Mouse (Mus musculus): ENCODE measurements at regions not wholly inside any gene's neighbourhood (a gene's known extent, or its start where the extent isn't known, plus 50 kb on each side); places are given as distances from the start of the nearest gene placed in this dataset.

DNA sequence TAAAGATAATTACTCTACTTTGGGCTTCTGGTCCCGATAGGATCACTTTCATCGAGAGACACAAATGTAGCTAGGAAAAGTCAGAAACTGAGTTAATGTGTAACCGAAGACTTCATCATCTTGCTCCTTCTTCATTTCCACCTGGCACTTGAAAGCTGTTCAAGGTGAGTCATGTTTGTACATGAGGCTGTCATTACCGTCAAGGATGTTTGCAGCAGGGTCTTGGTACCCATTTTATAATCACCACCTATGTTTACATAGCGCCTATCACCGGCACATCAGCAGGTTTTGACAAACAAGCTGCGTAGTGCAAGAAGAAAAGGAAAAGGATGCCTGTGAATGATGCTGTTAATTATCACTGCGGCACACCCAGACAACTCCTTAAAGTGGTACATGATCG, 377.0 kb upstream of the Zfp703 start:
- TF ChIP-seq CTCF (conservative IDR thresholded peaks at IDR 0.05 in 1 of 2, IDR thresholded peaks at IDR 0.05 in 1 of 2; ENCODE audit: low read depth in 2 of 2, low read length in 2 of 2): no peak
- TF ChIP-seq CHD2 (IDR thresholded peaks at IDR 0.05; ENCODE audit: low read length): no peak
- no peak for TF ChIP-seq UBTF (IDR thresholded peaks at IDR 0.05; ENCODE audit: low read depth, low read length)
- no peak for TF ChIP-seq JUND (conservative IDR thresholded peaks at IDR 0.05; ENCODE audit: low read depth, low read length)
- no peak for TF ChIP-seq CHD1 (IDR thresholded peaks at IDR 0.05; ENCODE audit: low read depth, low read length)
- TF ChIP-seq MEF2A (IDR thresholded peaks at IDR 0.05; ENCODE audit: borderline replicate concordance, low read depth, low read length): no peak
- no peak for TF ChIP-seq EP300 (IDR thresholded peaks at IDR 0.05; ENCODE audit: low read length)
- no peak for TF ChIP-seq POLR2A (IDR thresholded peaks at IDR 0.05; ENCODE audit: low read depth, low read length)
- no peak for TF ChIP-seq ETS1 (conservative IDR thresholded peaks at IDR 0.05; ENCODE audit: low read depth, low read length)
- TF ChIP-seq BHLHE40 (IDR thresholded peaks at IDR 0.05; ENCODE audit: low read depth, low read length): no peak
